Mouse (Mus musculus) layer of hippocampus, adult 2 months (tissue): Measurements from ENCODE around the gene Asb10. TPM values are rescaled to one million over a fixed set of nuclear protein-coding genes. Genes with fewer than 3 reads are reported as not detected.

ENCODE experiments used
- DNase-seq, 2 experiments: peaks; one replicate each; pipeline ENCODE4 v3.0.0; 2022; ENCODE audit warnings: low spot score in 2 of 2
- H3K27ac ChIP-seq: fragments of 200-600 bp; 2 replicates; pipeline ENCODE4 v1.8.1; 2022
- H3K4me3 ChIP-seq: fragments of 200-600 bp; 2 replicates; pipeline ENCODE4 v1.8.1; 2022; ENCODE audit warnings: mild to moderate bottlenecking
- CTCF ChIP-seq: fragments of 200-600 bp; conservative IDR thresholded peaks from 2 replicates; pipeline ENCODE4 v1.8.1; 2022; ENCODE audit warnings: antibody characterized with exemption, mild to moderate bottlenecking, moderate library complexity
- total RNA-seq, 2 experiments: library from RNA; stranded (reverse); gene quantifications; 2 replicates each; pipeline ENCODE4 v1.2.3; 2021

Gene Asb10
- total RNA-seq, 2 experiments from 2014 or later = 0.31 TPM; not detected in 1

DNA sequence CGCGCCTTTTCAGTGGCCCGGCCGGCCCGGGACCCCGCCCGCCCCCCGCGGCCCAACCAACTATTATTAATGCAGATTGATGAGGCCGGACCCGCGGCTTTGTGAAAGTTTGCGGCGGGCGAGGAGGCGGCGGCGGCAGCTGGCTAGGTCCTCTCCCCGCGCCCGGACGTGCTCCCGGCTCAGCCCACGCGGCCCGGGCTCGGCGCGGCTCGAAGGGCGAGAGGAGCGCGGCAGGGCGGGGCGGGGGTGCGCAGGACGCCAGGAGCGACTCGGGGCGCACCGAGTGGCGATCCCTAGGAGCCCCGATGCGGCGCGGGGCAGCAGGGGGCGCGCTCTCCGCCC lies 13.9 kb downstream of the Asb10 start, which contains the start of gene Gbx1:
Gene Gbx1, minus strand, starts transcription at position 314 of the 342 bp plus-strand sequence.
- DNase-seq = no peak
- no peak; the same call in 1 of the 2 replicates for TF ChIP-seq CTCF
- Histone ChIP-seq H3K4me3 (peak within 1 kb of the TSS; percentile 37), H3K27ac (no peak within 1 kb of the TSS)

DNA sequence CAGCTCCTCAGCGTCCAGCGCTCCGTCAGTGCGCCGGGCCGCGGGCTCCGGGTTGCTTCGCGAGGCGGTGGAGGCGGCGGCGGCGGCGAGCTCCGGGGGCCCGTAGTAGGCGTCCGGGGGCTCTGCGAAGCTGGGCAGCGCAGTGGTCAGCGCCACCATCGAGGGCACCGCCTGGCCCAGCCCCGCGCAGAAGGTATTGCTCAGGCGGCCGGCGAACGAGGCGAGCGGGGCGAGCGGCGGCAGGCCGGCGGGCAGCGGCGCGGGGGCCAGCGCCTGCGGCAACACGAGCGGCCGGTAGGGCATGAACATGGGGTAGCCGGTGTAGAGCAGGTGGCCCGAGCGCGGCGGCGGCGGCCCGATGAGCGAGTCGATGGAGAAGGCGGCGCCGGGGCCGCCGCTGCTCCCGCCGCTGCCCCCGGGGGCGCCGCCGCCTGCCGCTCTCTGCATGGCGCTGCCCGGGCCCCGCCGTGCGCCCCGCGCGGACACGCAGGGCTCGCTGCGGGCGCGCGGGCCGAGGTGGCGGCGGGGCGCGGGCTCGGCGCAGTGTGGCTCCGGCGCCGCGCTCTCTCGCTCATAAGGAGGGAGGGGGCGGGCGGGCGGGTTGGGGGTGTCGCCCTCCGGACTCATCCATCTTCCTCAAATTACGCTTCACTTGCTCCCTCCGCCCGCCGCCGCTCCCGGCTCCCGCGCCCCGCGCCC lies 14.4 kb downstream of the Asb10 start:
- DNase-seq = no peak
- Histone ChIP-seq H3K4me3 (peak overlapping the region; percentile 37), H3K27ac (no peak overlapping the region)
- TF ChIP-seq CTCF = no peak

DNA sequence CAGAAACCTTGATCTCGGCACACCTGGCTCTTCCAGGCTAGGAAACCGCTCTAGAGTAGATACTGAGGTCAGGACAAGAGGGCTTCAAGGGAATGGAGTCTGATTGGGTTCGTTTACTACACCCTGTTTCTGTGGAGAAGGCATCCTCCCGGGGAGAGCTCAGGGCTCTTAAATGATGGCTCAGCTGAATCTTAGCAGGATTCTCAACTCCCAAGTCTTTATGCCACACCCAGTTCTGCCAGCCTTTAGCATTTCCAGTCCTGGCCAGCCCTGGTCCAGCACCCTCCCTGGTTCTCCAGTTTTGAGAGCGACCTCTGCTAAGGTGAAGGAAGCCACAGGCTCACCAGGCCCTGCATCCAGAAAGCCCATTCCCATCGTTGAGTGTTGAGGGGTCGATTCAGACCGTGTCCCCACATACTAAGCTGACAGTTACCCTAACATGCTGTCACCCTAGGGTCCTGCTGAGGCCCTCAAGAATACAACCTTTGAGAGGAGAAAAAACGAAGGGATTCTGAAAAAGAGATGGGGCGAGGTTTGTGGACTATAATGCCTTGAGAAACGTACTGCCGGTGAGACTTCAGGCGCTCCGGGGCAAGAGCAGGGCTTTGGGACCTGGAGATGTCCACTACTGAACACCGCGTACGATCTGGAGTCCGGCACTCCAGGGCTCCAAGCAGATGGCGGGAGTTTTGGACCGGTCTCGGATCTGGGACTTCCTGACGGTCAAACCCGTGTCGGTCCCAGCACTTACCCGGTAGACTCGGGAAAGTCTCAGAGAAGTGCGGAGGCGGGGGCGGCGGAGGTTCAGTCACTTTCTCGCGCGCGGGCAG lies 15.2 kb downstream of the Asb10 start:
- TF ChIP-seq CTCF = no peak
- Histone ChIP-seq H3K4me3 (no peak overlapping the region; the same call in 1 of the 2 replicates), H3K27ac (no peak overlapping the region)
- DNase-seq = no peak

DNA sequence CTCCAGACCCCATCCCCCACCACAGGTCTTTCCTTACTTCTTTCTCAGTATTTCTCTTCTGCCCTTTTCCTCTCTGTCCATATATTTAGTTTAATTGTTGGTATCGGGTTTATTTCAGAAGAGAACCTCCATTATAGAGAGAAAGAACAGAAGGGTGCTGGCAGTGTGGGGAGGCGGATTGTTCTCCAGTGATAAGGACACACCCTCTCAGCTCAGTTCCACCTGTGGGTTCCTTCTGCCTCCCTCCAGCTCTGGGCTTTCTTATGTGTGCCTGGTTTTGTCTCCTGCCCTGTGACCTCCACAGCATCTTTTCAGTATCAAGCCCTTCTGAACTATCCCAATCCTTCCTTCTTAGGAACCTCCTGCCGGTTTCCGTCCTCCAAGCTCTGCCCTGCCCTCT lies 16.3 kb downstream of the Asb10 start:
- Histone ChIP-seq H3K4me3 (no peak overlapping the region), H3K27ac (no peak overlapping the region)
- DNase-seq = no peak
- no peak for TF ChIP-seq CTCF

DNA sequence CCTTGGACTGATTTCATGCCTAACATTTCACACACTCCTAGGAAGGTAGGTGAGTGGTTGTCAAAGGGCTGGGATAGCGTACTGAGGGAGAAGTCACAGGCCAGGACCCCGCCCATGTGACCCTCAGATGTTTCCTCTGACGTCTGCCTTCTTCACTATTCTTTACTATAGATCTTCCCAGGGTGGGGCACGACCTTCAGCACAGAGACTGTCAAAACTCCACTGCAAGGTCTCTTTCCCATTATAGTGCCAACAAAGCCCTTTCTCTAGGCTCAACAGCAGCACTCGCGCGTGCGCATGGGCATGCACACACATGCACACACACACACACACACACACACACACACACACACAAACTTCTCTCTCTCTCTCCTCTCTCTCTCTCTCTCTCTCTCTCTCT lies 17.0 kb downstream of the Asb10 start:
- no peak for DNase-seq
- no peak overlapping the region for H3K4me3 ChIP-seq
- H3K27ac ChIP-seq = no peak overlapping the region
- no peak for TF ChIP-seq CTCF

DNA sequence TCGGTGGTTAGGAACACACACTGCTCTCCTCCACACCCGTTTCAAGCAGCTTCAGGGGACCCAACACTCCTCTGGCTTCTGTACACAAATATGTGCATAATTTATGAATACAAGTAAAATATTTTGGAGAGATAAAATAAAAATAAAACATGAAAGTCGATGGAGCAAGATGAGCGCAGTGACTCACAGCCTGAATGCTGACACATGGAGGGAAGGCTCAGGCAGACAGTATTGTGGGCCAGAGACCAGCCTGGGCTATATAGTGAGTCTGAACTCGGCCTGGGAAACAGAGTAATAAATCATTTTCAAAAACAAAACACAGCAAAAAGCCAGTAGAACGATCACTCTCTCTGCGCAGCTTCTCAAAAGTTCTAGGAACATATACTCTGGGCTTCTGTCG lies 19.4 kb downstream of the Asb10 start:
- H3K27ac ChIP-seq = no peak overlapping the region
- no peak overlapping the region for H3K4me3 ChIP-seq
- DNase-seq = no peak
- TF ChIP-seq CTCF = no peak

DNA sequence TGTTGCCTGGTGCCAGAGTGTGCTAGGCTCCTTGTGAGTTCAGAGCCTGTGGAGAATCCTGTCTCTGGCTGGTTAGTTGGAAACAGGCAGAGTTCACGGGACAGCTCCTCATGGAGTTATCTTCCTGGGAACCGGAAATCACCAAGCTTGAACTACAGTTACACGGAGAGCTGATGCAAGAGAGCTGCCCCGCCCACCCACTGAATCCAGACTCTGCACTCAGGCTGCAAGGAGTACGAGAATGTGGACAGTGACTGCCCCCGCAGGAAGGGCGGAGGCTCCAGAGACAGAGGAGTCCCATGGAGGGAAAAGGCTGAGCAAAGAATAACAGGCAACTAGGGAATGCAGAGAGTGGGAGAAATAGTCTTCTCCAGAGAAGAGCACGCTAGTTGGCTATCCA lies 28.5 kb downstream of the Asb10 start:
- H3K4me3 ChIP-seq = no peak overlapping the region
- no peak for DNase-seq
- no peak overlapping the region for H3K27ac ChIP-seq
- no peak for TF ChIP-seq CTCF

DNA sequence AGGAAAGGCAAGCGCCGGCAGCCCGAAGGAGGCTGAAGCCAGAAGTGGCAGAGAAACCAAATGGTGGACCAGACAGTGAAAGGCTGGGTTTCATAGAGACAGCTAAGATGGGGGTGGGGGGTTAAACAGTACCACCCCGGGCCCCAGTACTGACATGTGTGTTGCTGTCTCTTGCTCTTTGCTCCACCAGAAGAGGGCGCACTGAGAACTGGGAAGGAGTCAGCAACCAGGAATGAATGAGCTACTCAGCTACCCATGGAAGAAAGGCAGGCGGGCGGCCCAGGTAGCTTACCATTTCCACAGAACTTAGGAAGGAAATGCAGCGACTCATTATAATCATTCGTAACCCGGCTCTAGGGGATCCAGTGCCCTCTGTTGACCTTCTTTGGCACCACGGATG lies 30.1 kb downstream of the Asb10 start:
- peak in 1 of 2 experiments; percentile 51 for DNase-seq
- TF ChIP-seq CTCF = peak; percentile 81
- Histone ChIP-seq H3K27ac (no peak overlapping the region), H3K4me3 (no peak overlapping the region)

DNA sequence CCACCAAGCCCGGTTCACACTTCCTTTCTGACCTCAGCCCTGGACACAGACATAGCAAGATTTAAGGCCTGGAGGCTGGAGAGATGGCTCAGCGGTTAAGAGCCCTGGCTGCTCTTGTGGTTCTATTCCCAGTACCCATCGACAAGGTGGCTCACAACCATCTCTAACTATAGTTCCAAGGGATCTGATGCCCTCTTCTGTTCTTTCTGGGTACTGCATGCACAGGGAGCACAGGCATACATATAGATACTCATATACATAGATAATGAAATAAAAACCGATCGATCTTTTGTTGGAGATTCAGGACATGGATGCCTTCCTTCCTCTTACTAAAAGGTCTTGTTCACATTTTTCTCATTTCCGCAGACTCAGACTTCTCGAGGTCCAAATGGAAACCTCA lies 32.4 kb downstream of the Asb10 start:
- TF ChIP-seq CTCF = peak; percentile 45
- H3K27ac ChIP-seq = no peak overlapping the region
- no peak overlapping the region for H3K4me3 ChIP-seq
- no peak for DNase-seq

DNA sequence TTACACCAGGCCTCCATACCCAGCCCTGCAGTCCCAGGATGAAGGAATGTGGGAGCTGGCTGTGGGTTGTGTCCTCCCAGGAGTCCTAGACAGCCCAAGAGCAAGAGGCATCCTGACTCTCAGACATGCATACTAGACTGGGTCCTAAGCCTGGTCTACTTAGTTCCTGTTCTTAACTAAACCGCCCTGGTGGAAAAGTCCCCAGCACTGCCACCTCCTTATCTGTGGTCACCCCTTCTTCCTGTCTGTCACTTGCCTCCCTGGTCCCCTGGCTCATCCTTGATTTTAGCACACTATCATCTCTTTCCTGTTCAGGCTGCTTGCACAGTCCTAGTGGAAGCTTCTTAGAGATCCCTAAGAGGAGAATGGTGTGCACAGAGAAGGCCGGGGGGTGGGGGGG lies 35.3 kb downstream of the Asb10 start:
- Histone ChIP-seq H3K4me3 (no peak overlapping the region), H3K27ac (no peak overlapping the region)
- DNase-seq = no peak
- TF ChIP-seq CTCF = no peak

DNA sequence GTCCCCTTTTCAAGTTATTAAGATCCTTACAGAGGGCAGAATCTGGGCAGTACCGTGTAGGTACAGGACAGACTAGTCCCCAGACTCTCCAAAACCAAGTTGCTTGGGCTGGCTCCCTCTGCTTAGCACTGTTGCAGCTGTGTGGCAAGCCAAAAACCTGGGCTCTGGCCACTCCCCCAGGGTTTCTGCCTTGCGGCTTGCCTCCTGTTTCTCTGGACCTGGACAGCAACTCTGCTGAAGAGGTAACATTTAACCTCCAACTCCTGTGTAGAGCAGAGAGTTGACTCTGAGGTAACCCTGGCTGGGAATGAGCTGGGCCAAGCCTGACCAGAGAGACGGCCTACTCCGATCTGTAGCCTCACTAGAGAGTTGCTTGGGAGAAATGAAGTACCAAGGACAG lies 38.0 kb downstream of the Asb10 start:
- no peak for DNase-seq
- H3K4me3 ChIP-seq = no peak overlapping the region
- H3K27ac ChIP-seq = no peak overlapping the region
- no peak for TF ChIP-seq CTCF

DNA sequence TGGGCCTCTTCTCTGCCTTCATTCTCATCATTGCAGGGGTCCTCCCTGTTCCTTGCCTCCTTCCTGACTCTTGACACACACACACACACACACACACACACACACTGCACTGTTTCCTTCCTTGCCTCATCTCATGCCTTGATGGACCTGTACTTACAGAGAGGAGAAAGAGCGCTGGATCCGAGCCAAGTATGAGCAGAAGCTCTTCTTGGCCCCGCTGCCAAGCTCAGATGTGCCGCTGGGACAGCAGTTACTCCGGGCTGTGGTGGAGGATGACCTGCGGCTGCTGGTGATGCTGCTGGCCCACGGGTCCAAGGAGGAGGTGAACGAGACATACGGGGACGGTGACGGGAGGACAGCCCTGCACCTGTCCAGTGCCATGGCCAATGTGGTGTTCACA lies 39.9 kb downstream of the Asb10 start:
- TF ChIP-seq CTCF = no peak
- no peak for DNase-seq
- Histone ChIP-seq H3K4me3 (no peak overlapping the region), H3K27ac (no peak overlapping the region)

DNA sequence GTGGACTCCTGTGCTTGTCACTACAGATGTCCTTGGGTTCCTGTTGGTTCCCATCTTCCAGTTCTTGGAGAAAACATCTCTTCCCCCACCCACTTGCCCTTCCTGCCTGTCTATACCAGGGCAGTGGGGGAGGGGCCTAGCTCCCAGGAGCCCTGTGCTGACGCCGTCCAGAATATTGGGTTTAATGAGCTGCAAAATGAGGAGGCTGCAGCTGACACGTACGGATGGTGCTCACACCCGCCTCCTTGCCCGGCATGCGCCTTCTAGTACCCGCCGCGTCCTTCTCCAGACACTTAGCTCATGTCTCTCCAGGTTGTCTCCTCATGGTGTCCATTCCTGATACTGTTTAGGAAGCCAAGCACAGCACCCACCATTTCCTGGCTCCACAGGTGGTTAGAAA lies 41.7 kb downstream of the Asb10 start:
- no peak for TF ChIP-seq CTCF
- Histone ChIP-seq H3K27ac (no peak overlapping the region), H3K4me3 (no peak overlapping the region)
- peak in 1 of 2 experiments; percentile 9 for DNase-seq

DNA sequence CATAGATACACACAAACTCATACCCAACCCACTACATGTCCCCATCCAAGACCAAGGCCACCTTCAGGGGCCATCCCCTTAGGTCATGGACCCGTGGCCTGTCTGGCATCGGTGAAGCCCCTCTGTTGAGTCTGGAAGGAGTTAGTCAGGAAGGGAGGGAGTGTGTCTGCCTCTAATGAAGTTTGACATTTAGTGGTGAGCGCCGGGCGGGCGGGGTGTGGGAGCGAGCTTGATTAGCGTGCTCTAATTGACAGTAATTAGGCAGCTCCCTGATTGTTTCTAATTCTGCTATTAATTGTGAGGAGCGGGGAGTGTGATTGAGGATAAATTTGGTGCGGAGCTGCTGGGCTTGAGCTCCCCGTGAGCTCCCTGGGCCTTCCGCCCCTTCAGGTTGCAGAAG lies 43.3 kb downstream of the Asb10 start:
- no peak for TF ChIP-seq CTCF
- no peak overlapping the region for H3K4me3 ChIP-seq
- DNase-seq = no peak
- no peak overlapping the region for H3K27ac ChIP-seq
